Mouse (Mus musculus) cortical plate, adult 2 months (tissue): ENCODE results near the gene Ripply1. TPM values are rescaled to one million over a fixed set of nuclear protein-coding genes. Genes with fewer than 3 reads are reported as not detected.

Source experiments
- H3K27ac ChIP-seq: fragments of 200-500 bp; 2 replicates; pipeline ENCODE4 v1.5.1; 2012; ENCODE audit warnings: low read length, control low read depth, inconsistent platforms; ENCODE audit not compliant: insufficient read depth
- H3K4me1 ChIP-seq: fragments of 200-500 bp; 2 replicates; pipeline ENCODE4 v1.6.1; 2011; ENCODE audit warnings: low read length; ENCODE audit not compliant: control insufficient read depth, insufficient read depth
- H3K4me3 ChIP-seq: fragments of 200-500 bp; 2 replicates; pipeline ENCODE4 v1.5.1; 2011; ENCODE audit warnings: mild to moderate bottlenecking, low read length, control low read depth; ENCODE audit not compliant: insufficient read depth
- CTCF ChIP-seq: fragments of 200-500 bp; IDR thresholded peaks from 2 replicates; pipeline ENCODE4 v1.5.1; 2011; ENCODE audit warnings: mild to moderate bottlenecking, control low read depth, low read length; ENCODE audit not compliant: insufficient read depth; ENCODE audit errors: extremely low read depth
- POLR2A ChIP-seq: fragments of 200-500 bp; IDR thresholded peaks from 2 replicates; pipeline ENCODE4 v1.6.1; 2011; ENCODE audit warnings: mild to moderate bottlenecking, low read length, control low read depth; ENCODE audit not compliant: insufficient read depth; ENCODE audit errors: extremely low read depth
- polyA plus RNA-seq: library from polyadenylated mRNA; depleted of rRNA; stranded (reverse); fragments of >200 nt; gene quantifications from 2 replicates; pipeline ENCODE4 v1.2.3, GENCODE M21; 2012

Ripply1 gene
- polyA plus RNA-seq, 1 experiment, result not detected

GRCm38 (mm10) chrX:139808085-139808484 lies 25.9 kb upstream of the Ripply1 start:
- TF ChIP-seq CTCF (no peak), POLR2A (no peak)
- Histone ChIP-seq H3K4me1 (no peaks in the 10 kb centered on the region), H3K27ac (no peak overlapping the region), H3K4me3 (no peak overlapping the region)

- TF ChIP-seq POLR2A, result no peak
- TF ChIP-seq CTCF, result no peak
- no peak overlapping the region for H3K27ac ChIP-seq
- no peaks in the 10 kb centered on the region for H3K4me1 ChIP-seq
- no peak overlapping the region for H3K4me3 ChIP-seq
Observed at GRCm38 (mm10) chrX:139807391-139807790, 25.2 kb upstream of the Ripply1 start.

- no peak overlapping the region for H3K4me3 ChIP-seq
- no peaks in the 10 kb centered on the region for H3K4me1 ChIP-seq
- H3K27ac ChIP-seq, result no peak overlapping the region
- TF ChIP-seq POLR2A, result no peak
- no peak for TF ChIP-seq CTCF
Observed at GRCm38 (mm10) chrX:139805918-139806317, 23.8 kb upstream of the Ripply1 start.

- Histone ChIP-seq H3K4me1 (no peaks in the 10 kb centered on the region), H3K4me3 (no peak overlapping the region), H3K27ac (no peak overlapping the region)
- TF ChIP-seq POLR2A, result no peak
Observed at GRCm38 (mm10) chrX:139803028-139803427, 20.9 kb upstream of the Ripply1 start.

- TF ChIP-seq POLR2A, result no peak
- no peak for TF ChIP-seq CTCF
- Histone ChIP-seq H3K27ac (no peak within 1 kb of the TSS), H3K4me3 (no peak within 1 kb of the TSS), H3K4me1 (no peaks in the 10 kb centered on the region)
Observed at GRCm38 (mm10) chrX:139800406-139800878, 18.3 kb upstream of the Ripply1 start, which contains the start of gene Cldn2. Cldn2 (plus strand) TSS chrX:139800828.

GRCm38 (mm10) chrX:139799953-139800352 lies 17.8 kb upstream of the Ripply1 start:
- no peak overlapping the region for H3K4me3 ChIP-seq
- H3K27ac ChIP-seq, result no peak overlapping the region
- no peaks in the 10 kb centered on the region for H3K4me1 ChIP-seq
- no peak for TF ChIP-seq CTCF
- TF ChIP-seq POLR2A, result no peak

- H3K4me1 ChIP-seq, result no peaks in the 10 kb centered on the region
- H3K4me3 ChIP-seq, result no peak overlapping the region
- H3K27ac ChIP-seq, result no peak overlapping the region
- TF ChIP-seq POLR2A (no peak), CTCF (no peak)
Observed at GRCm38 (mm10) chrX:139797875-139798274, 15.7 kb upstream of the Ripply1 start.

- no peak overlapping the region for H3K27ac ChIP-seq
- TF ChIP-seq POLR2A (no peak), CTCF (no peak)
- no peak overlapping the region for H3K4me3 ChIP-seq
- no peaks in the 10 kb centered on the region for H3K4me1 ChIP-seq
Observed at GRCm38 (mm10) chrX:139796037-139796436, 13.9 kb upstream of the Ripply1 start.

- no peak overlapping the region for H3K27ac ChIP-seq
- no peaks in the 10 kb centered on the region for H3K4me1 ChIP-seq
- TF ChIP-seq CTCF, result no peak
- no peak for TF ChIP-seq POLR2A
- no peak overlapping the region for H3K4me3 ChIP-seq
Observed at GRCm38 (mm10) chrX:139794072-139794845, 12.1 kb upstream of the Ripply1 start.

GRCm38 (mm10) chrX:139785764-139786163 lies 3.6 kb upstream of the Ripply1 start:
- Histone ChIP-seq H3K4me3 (no peak overlapping the region), H3K4me1 (no peaks in the 10 kb centered on the region), H3K27ac (no peak overlapping the region)
- no peak for TF ChIP-seq CTCF
- TF ChIP-seq POLR2A, result no peak
